Mouse (Mus musculus) intestine, embryonic 15.5 days (tissue): Measurements from ENCODE around the gene Sec61a2. TPM values are rescaled to one million over a fixed set of nuclear protein-coding genes. Genes with fewer than 3 reads are reported as not detected.

Experiments
- ATAC-seq: fragments of 200-750 bp; cut with Nextera tagmentation; 2 replicates; pipeline ENCODE4 v1.8.0; 2017; ENCODE audit warnings: moderate TSS enrichment, moderate library complexity
- H3K27ac ChIP-seq: fragments of 300-500 bp; sonication (generic); 2 replicates; pipeline ENCODE4 v1.5.1; 2015; ENCODE audit warnings: mild to moderate bottlenecking, inconsistent platforms
- H3K27me3 ChIP-seq: fragments of 300-500 bp; sonication (generic); replicated peaks from 2 replicates; pipeline ENCODE4 v1.6.1; 2015; ENCODE audit warnings: inconsistent platforms
- H3K36me3 ChIP-seq: fragments of 300-500 bp; sonication (generic); 2 replicates; pipeline ENCODE4 v1.6.1; 2015; ENCODE audit warnings: inconsistent platforms
- H3K4me1 ChIP-seq: fragments of 300-500 bp; sonication (generic); replicated peaks from 2 replicates; pipeline ENCODE4 v1.6.1; 2015; ENCODE audit warnings: inconsistent platforms
- H3K4me2 ChIP-seq: fragments of 300-500 bp; sonication (generic); replicated peaks from 2 replicates; pipeline ENCODE4 v1.6.1; 2015; ENCODE audit warnings: mild to moderate bottlenecking, inconsistent platforms
- H3K4me3 ChIP-seq: fragments of 300-500 bp; sonication (generic); replicated peaks from 2 replicates; pipeline ENCODE4 v1.5.1; 2015; ENCODE audit warnings: inconsistent platforms
- H3K9ac ChIP-seq: fragments of 300-500 bp; sonication (generic); 2 replicates; pipeline ENCODE4 v1.6.1; 2015; ENCODE audit warnings: inconsistent platforms
- H3K9me3 ChIP-seq: fragments of 300-500 bp; sonication (generic); 2 replicates; pipeline ENCODE4 v1.6.1; 2016; ENCODE audit warnings: inconsistent platforms
- WGBS: fragments of 180-500 bp; shearing (Covaris S2); methylation state at CpG from one replicate; pipeline ENCODE4 v1.1.7; 2015; 5-methylcytosine and 5-hydroxymethylcytosine counted together
- polyA plus RNA-seq: library from polyadenylated mRNA; unstranded; fragments of >200 nt; fragmentation: Nextera tagmentation; extraction: Ambion mirVana; gene quantifications from 2 replicates; pipeline ENCODE4 v1.2.1, GENCODE M21; 2015

Sec61a2 gene
- polyA plus RNA-seq, 1 experiment from 2014 or later, result 62.3 TPM

DNA sequence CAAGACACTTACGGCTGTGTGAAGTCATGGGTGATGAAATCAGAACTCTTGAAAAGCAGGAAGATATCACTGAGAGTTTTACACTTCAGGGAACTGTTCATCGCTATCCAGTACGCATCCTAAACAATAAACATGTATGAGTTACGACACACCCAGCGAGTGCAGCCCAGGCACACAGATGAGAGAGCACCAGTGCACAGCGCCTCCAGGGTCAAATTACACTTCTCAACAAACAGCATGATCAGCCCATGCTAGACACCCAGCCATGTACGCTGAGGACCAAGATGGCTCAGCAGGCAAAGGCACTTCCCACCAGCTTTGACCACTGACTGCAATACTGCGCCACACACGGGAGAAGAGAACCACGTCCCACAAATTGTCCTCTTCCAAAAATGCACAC, 74.0 kb downstream of the Sec61a2 start:
- no peak overlapping the region for H3K4me2 ChIP-seq
- H3K9me3 ChIP-seq, result no peaks in the 10 kb centered on the region
- ATAC-seq, result no peak
- H3K27me3 ChIP-seq, result no peaks in the 10 kb centered on the region
- H3K9ac ChIP-seq, result no peak overlapping the region
- H3K4me1 ChIP-seq, result no peaks in the 10 kb centered on the region
- H3K27ac ChIP-seq, result no peak overlapping the region
- peaks cover 31% of the 10 kb centered on the region for H3K36me3 ChIP-seq
- WGBS, result 83% methylated on average over 10 of the region's 10 CpGs
- no peak overlapping the region for H3K4me3 ChIP-seq

Other genes starting within 250 kb of the Sec61a2 start
- 24.7 and 25.2 TPM in 2 replicates for gene Camk1d, start 180.9 kb downstream of the Sec61a2 start, polyA plus RNA-seq
- 70.4 and 73.2 TPM in 2 replicates for gene Nudt5, start 50.4 kb downstream of the Sec61a2 start, polyA plus RNA-seq
- gene Cdc123, start 50.3 kb downstream of the Sec61a2 start, polyA plus RNA-seq, result 267 and 273 TPM in 2 replicates
- gene Gm13199, start 32.5 kb downstream of the Sec61a2 start, polyA plus RNA-seq, result 1.3 and 1.8 TPM in 2 replicates
- 2.8 and 3.5 TPM in 2 replicates for gene Dhtkd1, start 47.4 kb upstream of the Sec61a2 start, polyA plus RNA-seq
- 8.4 and 9.1 TPM in 2 replicates for gene Upf2, start 56.0 kb upstream of the Sec61a2 start, polyA plus RNA-seq
- 27.3 and 27.7 TPM in 2 replicates for gene Proser2, start 234.8 kb upstream of the Sec61a2 start, polyA plus RNA-seq